Mouse (Mus musculus) left cerebral cortex, postnatal 4 days (tissue): Measurements from ENCODE around the gene Kctd8. TPM values are rescaled to one million over a fixed set of nuclear protein-coding genes. Genes with fewer than 3 reads are reported as not detected.
A peak's percentile ranks its signal among the peaks of the same experiment; 100 is the strongest.
"Not testable (repeated sequence)": the region's sequence is repeated elsewhere in the genome, so short reads cannot be mapped to it uniquely, and the experiment has no call there.

Experiments used
- DNase-seq: peaks from one replicate; pipeline ENCODE4 v3.0.0-alpha.2; 2022
- intact Hi-C: fragments of 180-260 bp; cut with DNase I; formaldehyde crosslinking; loops from one replicate; pipeline ENCODE4 v1.15.1; 2025
- total RNA-seq, 2 experiments: library from RNA; stranded (reverse); gene quantifications; 2 replicates each; pipeline ENCODE4 v1.2.3; 2021

Gene Kctd8
- 1 to 10 TPM; 8.4 TPM for total RNA-seq

DNA sequence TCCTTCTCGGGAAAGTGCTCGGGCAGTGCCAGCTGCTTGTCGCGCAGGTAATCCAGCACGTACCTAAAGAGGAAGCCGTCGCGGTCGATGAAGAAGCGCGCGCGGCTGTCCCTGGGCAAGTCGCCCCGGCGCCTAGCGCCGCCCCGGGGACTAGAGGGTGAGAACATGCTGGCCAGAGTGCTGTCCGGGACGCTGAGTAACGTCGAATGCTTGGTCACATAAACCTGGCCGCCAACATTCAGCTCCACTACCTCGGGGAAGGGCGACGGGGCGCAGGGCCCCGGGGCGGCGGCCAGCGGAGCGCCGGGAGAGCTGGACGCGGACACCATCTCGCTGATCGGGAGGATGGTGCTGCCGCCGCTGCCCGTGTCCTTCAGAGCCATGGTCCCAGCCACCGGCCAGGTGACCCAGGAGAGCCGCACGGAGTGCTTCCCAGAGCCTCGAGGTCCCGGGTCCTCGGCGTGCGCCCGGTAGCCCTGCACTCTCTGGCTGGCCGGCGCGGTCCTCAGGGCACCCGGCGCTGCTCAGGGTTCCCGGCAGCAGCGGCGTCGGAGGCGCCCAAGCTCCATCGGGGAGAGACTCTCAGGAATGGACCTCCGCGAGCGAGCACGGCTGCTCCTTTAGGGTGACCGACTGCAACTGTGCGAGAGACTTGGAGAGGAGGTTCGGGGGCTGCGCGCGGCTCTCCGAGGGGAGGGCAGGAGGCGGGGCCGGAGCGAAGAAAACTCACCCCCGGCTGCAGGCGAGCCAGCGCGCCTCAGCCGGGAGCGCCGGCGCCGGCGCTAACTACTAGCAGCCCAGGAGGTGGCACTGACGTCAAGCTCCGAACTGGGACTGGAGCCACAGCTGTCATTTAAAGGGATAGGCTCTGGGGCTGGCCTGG, at the start of gene Kctd8:
Kctd8 (minus strand) TSS at position 761 of the 883 bp plus-strand sequence.
- intact Hi-C loops = loop anchor here (2.0 to 10.0 kb wide), 4 partner anchors 180 to 1216 kb away; no protein-coding TSS in a partner anchor
- DNase-seq = peak; percentile 88

DNA sequence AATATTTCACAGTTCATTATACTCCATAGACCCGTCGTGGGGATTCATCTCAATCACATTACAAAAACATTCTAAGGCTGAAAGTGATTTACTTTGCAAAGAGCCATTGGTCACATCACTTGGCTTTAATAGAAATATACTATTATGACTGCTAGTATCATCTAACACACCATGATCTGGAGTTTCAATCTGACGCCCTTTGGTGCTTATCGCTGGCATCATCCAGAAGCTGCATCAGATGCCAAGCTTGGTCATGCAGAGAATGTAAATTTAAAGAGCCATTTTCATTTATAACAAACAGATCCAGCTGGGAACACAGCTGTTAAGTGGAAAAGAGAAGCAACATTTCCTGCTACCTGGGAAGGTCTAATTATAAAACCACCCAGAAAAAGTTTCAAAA, 37.6 kb upstream of the Kctd8 start:
- intact Hi-C loops = no loop called here
- DNase-seq = no peak

DNA sequence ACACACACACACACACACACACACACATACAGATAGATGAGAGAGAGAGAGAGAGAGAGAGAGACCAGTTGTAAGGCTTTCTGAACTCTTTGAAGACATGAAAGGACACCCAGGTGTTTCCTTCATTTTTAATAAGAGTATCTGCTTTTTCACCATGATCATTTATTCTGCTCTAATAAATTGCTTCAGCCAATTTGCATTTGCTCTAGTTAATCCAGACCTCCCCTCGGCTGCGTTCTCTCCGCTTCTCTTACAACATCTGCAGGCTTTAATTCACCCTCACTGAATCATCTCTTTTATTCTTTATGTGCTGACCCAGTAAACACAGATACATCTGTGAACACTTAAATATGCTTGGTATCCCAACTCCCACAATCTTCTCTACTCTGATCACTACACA, 9.1 kb upstream of the Kctd8 start:
- DNase-seq = no peak
- intact Hi-C loops = no loop called here

DNA sequence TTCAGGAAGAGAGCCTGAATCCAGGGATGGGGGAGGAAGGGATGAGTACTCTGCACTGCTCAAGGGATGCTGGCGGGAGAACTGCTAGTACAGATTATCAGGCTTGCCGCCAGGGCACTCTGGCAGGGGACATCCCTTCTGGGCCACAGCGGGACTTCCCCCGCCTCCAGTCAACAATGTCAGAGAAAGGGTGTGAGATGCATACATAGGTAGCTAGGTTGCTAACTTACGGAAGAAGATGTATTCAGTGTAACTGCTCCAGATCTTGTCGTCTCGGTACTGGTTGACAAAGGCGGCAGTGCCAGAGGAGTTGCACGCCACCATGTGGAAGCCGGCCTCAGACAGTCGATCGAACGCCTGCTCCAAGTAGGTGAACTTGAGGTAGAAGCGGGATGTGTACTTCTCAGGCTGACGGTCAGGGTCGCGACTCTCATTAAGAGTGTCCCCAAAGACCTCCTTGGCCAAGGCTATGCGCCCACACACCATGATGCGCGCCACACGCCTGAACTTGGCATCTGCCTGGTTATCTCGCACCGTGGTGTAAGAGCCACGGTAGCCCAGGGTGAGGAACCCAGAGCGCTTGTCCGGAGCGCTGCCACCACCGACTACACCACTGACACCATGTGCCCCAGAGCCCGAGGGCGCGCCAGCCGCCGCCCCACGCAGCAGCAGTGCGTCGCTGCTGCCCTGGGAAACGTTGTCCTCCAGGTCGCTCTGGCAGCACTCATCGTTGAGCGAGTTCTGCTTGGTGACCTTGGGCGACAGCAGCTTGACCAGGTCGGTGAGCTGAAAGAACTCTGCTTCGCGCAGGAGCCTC, 1.2 kb downstream of the Kctd8 start:
- intact Hi-C loops = loop anchor here (2.0 to 10.0 kb wide), 4 partner anchors 180 to 1216 kb away; no protein-coding TSS in a partner anchor
- peak; percentile 72 for DNase-seq

DNA sequence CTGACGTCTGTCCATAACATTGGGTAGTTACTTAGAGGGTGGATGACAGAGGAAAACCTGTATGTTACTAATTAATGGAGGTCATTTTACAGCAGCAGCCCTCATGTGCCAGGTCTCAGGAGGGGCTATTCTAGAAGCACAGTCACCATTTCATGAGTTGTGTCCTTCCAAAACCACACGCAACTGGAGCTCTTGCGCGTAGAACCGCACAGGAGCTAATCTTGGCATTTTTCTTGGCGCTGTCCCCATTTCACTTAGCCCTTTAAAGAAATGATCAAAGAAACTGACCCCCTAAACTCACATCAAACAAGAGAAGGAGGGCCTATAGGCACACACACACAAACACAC, 1.9 kb downstream of the Kctd8 start:
- DNase-seq = no peak
- intact Hi-C loops = no loop called here

DNA sequence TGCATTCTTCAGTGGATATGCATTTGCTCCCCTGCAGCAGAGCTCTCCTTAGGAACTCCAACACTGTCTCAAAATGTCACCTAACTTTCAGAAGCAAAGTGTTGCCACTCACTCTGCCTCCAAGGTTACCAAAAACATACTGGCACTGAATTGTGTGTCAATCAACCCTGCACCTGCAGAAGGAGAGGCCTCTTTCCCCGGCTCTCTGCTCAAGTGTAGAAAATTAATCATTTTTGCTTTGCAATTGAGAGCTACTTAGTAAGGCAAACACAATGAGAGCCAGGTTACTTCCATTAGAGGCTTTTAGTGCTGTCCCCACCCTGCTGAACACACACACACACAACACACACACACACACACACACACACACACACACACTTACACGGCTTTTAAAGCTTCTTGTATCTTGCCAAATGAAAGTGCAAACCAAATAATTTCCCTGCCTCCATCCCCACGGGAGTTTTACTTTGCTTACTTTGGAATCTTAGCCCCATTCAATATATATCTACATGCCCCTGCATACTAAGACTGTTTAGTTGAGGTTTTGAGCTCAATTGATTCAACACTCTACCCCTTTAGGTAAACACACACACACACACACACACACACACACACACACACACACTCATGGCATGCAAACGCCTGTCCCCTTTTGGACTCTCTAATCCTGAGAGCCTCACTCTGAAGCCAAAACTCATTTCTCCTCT, 2.4 kb downstream of the Kctd8 start:
- DNase-seq = no peak
- intact Hi-C loops = no loop called here

DNA sequence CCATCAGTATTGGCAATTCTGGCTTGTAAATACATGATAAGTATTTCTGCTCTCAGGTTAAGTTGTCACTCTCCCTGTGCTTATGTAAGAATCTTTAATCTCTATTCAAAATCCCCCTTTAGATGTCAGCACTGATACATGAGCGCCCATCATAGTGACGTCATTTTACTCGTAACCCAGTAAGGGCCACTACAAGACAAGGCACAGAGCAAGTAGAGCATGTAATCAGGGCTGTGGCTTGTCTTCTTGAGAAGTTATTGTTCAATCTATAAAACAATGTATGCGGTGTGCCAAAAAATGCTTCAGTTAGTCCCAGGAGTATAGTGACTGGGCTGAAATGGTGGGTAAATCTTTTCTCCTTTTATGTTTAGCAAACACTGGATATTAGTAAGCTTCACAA, 13.9 kb downstream of the Kctd8 start:
- intact Hi-C loops = no loop called here
- DNase-seq = no peak

DNA sequence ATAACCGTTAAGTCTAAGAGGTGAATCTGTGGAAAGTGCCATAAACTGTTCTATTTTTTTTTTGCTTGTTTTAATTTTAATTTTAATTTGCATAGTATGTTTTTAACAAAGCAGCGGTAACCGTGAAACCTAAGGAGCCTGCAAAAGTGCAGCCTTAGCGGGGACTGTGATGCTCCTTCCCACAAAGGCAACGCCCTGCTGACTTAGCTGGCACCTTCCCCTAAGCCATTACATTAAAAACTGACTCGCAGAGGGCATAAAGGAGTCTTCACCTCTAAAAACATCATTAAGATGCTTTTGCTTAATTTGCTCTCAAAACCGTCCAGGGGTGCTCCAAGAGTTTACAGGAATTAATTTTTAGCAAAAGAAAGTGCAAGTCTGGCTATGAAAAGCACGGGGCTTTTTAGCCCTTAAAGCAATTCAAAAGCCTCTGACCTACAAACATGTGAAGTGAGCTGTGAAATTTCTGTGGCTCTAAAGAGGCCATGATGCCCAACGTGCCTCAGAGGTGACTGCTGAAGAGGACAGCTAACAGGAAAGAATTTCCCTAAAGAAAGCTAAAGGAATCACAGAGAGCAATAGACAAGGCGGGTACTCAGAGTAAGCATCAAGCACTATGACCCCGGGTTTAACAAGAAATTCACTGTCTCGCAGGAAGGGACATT, 16.8 kb downstream of the Kctd8 start:
- intact Hi-C loops = no loop called here
- peak; percentile 3 for DNase-seq

DNA sequence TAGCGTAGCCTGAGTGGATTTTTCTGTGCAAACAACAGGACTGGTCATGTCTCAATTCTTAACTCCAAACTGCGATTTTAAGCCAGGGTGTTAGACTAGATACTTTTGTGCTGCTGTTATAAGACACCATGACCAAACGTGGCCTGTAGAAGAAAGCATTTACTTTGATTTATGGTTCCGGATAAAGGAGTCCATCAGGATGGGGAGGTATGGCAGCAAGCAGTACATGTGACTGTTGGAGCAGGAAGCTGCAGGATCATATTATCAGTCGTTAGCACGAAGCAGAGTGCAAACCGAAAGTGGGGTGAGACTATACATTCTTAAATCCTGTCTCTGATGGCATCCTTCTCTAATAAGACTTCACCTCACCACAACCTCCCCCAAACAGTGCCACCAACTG, 28.9 kb downstream of the Kctd8 start:
- intact Hi-C loops = no loop called here
- no peak for DNase-seq

DNA sequence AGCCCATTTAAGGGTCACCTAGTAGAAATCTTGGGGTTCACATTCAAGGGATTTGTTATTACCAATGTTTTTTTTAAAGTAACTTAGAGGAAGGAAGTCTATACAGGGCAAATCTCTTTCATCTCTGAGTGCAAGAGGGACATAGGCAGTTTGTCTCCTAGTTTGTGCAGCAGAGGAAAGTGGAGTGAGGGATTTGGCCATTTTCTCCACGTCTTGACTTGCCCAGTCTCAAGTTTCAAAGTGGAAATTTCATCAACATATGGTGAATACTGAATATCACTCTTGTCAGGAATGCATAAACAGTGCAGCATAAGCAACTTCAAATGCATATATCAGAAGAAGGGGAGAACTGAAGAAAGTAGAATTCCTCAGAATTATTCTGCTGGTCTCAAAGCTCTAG, 39.8 kb downstream of the Kctd8 start:
- intact Hi-C loops = no loop called here
- no peak for DNase-seq

DNA sequence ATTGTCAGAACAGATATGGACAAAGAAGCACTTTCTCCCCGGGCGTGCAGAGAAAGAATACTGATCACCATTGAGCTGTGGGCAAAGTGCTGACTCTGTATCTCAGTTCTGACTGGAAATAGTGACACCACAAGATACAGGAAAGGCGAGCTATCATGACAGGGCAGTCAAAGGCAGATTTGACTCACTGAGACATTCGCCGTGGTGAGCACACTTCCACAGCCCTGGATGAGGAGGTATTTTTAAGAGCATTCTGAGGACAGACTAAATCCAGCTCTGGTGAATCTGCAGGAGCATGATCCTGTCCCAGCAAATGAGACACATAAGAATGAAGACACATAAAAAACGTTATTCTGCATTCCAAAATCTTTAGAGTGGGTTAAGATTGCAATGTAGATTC, 49.1 kb downstream of the Kctd8 start:
- intact Hi-C loops = no loop called here
- DNase-seq = no peak

DNA sequence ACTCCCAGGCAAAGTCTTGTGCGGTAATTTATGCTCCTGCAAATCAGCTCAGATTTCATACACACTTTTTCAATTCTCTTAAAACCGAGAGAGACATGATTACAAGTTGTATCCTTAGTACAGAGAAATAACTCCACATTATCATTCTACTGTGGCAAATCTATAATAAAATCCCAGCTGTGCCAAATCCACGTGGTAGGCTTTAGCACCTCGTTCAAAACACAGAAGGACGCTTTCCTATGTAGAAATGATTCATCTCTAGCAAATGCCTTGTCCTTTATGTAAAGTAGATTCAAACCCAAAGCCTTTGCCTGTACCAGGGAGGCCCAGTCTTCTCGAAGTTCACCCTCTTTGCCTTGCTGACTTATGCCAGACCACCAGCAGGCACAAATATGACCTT, 57.1 kb downstream of the Kctd8 start:
- intact Hi-C loops = no loop called here
- DNase-seq = no peak

DNA sequence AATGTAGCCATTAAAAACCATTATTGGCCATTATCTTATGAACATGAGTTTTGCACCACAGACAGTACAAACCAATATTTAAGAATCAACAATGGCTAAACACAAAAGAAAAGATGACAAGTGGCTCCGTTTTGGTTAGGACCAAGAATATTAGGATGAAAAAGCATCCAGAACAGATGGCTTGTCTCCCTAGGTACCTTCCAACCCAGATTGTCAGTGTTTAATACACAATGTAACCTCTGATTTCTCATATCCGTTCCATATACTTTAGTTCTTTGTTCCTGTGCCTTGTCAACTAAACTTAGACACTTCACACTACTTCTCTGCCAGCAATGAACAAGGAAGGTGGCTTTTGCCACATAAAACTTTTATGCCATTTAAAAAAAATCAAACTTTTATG, 89.1 kb downstream of the Kctd8 start:
- no peak for DNase-seq
- intact Hi-C loops = no loop called here

DNA sequence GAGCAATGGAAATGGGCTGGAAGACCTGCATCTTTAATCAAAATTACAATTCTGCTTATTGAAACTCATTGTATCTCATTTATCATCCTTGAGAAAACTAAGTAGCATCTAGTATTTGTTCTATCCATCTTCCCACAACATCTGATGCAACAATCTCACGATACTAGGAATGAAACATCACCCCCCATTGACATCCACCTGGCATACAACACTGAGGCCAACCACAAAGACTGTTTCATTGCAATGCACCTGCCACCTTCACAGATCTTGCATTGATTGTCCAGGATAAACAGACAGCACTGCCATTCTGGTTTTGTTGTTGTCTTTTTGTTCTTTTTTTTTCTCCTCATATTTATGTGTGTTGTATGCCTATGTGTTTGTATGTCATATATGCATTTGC, 99.5 kb downstream of the Kctd8 start:
- intact Hi-C loops = no loop called here
- DNase-seq = no peak

DNA sequence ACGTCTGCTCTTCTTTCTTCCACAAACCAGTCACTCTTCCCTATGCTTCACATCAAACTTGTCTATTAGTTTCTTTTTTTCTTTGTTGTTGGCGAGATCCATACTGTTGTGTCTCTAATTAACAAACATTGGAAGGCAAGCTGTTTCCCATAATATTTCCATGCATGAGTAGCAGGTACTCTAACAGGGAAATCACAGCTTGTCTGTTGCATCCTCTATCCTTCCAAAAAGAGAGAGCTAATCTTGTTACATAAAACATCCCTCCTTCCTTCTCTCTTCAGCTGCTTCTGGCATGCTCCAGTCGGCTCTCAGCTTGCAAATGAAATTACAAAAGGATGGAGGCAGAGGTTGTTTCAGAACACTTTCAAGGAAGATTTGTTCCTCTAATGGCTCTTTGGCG, 107.9 kb downstream of the Kctd8 start:
- intact Hi-C loops = no loop called here
- no peak for DNase-seq

DNA sequence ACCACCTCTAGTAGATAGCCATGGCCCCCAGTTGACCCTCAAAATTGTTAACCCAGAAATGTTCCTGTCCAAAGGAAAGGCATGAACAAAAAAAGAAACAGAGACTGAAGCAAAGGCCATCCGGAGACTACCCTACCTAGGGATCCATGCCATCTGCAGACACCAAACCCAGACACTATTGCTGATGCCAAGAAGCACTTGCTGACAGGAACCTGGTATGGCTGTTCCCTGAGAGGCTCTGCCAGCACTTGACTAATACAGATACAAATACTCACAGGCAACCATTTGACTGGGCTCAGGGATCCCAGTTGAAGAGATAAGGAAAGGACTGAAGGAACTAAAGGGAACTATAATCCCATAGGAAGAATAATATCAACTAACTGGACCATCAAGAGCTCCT, 109.8 kb downstream of the Kctd8 start:
- DNase-seq, intact Hi-C loops: not testable (repeated sequence)

DNA sequence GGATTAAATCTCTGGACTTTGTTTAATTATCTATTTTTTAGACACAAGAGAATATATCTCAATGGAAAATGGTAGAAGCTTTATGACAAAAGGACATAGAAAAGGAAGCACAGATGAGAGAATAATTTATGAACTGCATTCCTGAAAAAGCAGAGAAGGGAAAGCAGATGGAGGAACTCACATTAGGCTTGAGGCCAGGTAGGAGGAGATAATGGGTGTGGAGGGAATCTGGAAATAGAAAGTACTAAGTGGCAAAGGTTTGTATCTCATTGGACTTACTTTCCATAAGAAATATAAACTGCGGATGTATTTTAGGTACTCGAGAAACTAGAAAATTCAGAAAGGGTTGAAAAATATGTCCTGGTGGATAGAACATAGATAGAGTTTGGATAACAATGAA, 114.3 kb downstream of the Kctd8 start:
- DNase-seq = no peak

DNA sequence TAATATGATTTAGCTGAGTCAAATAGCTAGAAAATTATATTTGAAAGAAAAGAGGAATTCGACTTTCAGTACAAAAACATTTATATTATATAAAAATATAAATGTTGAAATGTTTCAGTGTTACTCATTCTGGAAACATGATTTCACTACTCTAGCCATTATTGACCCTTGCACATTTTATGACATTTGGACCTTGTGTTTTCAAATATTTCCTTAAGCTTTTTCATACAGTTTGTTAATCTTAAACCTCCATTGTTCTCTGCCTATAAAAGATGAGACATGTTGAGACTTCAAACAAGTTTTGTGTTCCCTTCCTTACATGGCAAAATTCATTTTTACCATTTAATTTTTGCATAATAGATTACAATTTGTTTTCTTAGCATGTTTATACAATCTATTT, 118.9 kb downstream of the Kctd8 start:
- no peak for DNase-seq
- intact Hi-C loops = no loop called here

More for the DNA sequence above, 114.3 kb downstream of the Kctd8 start:
- intact Hi-C loops = no loop called here

DNA sequence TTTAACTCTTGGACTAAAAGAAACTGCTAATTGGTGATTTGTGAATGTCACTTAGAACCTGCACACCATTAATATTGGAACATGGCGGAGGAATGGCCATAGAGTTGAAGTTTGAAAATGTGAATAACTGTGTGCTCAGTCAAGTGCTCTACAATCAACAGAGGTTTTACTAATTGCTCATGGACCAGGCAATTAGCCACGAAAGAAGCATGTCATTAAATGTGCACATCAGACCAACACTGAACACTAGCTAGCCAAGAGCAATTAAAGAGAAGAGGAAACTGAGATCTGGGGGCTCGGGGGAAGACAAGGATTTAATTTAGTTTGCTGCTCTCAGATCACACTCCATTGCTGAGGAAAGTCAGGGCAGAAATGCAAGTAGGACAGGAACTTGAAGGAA, 126.3 kb downstream of the Kctd8 start:
- no peak for DNase-seq
- intact Hi-C loops = no loop called here

DNA sequence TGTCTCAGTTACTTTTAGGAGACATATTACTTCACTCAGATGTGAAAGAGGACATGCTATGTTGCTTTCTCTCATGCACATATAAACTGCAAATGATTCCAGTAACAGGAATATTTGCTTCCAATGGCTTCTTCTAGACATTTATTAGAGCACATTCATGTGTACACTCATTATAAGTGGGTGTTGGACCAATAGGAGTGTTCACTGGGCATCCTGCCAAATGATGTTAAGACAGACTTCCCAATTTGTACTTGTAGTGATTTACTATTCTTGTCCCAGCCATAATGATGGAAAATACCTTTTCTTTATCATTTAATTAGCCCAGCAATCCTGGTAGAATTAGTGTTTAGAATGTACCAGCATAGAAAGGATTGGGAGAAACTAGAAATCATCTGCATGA, 132.1 kb downstream of the Kctd8 start:
- no peak for DNase-seq
- intact Hi-C loops = no loop called here

DNA sequence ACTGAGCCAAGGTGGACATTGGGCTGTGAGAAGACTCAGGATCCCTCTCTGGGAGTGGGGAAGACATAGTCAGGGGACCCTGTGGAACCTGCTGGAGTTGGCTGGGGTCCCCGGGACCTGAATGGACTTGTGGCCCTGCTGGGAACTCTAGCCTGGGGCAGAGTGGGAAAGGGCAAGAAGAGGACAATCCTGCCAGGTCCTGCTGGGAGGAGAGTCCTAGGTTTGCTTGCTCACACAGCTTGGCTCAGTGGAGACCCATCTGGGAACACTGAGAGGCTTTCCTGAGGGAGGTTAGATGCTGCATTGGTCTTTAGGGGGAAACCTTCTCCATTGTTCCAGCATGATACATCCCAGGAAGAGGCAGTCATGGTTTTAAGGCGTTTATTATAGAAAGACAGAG, 133.8 kb downstream of the Kctd8 start:
- intact Hi-C loops = no loop called here

More for the DNA sequence above, 133.8 kb downstream of the Kctd8 start:
- no peak for DNase-seq
